Mouse (Mus musculus) kidney, embryonic 14.5 days (tissue): ENCODE measurements at regions not wholly inside any gene's neighbourhood (a gene's known extent, or its start where the extent isn't known, plus 50 kb on each side); places are given as distances from the start of the nearest gene placed in this dataset.

Experiments
- ATAC-seq: fragments of 200-750 bp; cut with Nextera tagmentation; 2 replicates; pipeline ENCODE4 v1.8.0; 2017; ENCODE audit warnings: moderate number of reproducible peaks, mild to moderate bottlenecking, moderate TSS enrichment, moderate library complexity; ENCODE audit not compliant: low FRiP score, low TSS enrichment
- H3K27ac ChIP-seq: fragments of 300-500 bp; sonication (generic); 2 replicates; pipeline ENCODE4 v1.5.1; 2014; ENCODE audit warnings: low read depth, mild to moderate bottlenecking, low read length, moderate library complexity, mixed read lengths
- H3K27me3 ChIP-seq: fragments of 300-500 bp; sonication (generic); 2 replicates; pipeline ENCODE4 v1.6.1; 2014; ENCODE audit warnings: mild to moderate bottlenecking, low read length; ENCODE audit not compliant: control insufficient read depth, insufficient read depth
- H3K36me3 ChIP-seq: fragments of 300-500 bp; sonication (generic); 2 replicates; pipeline ENCODE4 v1.6.1; 2014; ENCODE audit warnings: low read length, mixed read lengths; ENCODE audit not compliant: control insufficient read depth, insufficient read depth
- H3K4me1 ChIP-seq: fragments of 300-500 bp; sonication (generic); 2 replicates; pipeline ENCODE4 v1.6.1; 2014; ENCODE audit warnings: low read length, mixed read lengths; ENCODE audit not compliant: control insufficient read depth, insufficient read depth
- H3K4me2 ChIP-seq: fragments of 300-500 bp; sonication (generic); replicated peaks from 2 replicates; pipeline ENCODE4 v1.6.1; 2014; ENCODE audit warnings: low read depth, mild to moderate bottlenecking, low read length
- H3K4me3 ChIP-seq: fragments of 300-500 bp; sonication (generic); 2 replicates; pipeline ENCODE4 v1.5.1; 2014; ENCODE audit warnings: mild to moderate bottlenecking, low read length
- H3K9ac ChIP-seq: fragments of 300-500 bp; sonication (generic); 2 replicates; pipeline ENCODE4 v1.6.1; 2014; ENCODE audit warnings: low read depth, mild to moderate bottlenecking, low read length, moderate library complexity
- H3K9me3 ChIP-seq: fragments of 300-500 bp; sonication (generic); 2 replicates; pipeline ENCODE4 v1.6.1; 2016; ENCODE audit warnings: low read length; ENCODE audit not compliant: control insufficient read depth
- WGBS: fragments of 180-500 bp; shearing (Covaris S2); extraction: QIAGEN DNeasy Blood & Tissue Kit; methylation state at CpG from one replicate; pipeline ENCODE4 v1.1.7; 2014; 5-methylcytosine and 5-hydroxymethylcytosine counted together

DNA sequence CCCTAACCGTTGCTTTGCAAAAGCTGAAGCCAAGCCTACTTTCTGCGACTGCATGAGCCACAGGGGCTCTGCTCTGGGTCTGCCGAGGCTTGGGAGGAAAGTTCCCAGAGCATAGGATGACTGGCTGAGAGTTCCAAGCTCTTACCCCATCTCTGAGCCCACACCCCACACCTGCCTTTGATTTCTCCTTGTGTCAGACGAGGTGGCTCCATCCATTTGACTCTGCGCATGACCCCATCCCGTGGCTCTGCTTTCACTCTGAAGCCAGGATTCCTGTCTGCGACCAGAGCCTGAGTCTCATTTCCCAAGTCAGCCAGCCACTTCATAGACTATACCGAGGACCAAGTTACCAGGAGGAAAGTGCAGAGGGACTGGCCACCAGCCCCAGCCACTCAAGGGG lies 216.1 kb upstream of the Msx2 start:
- Histone ChIP-seq H3K36me3 (no peaks in the 10 kb centered on the region), H3K27me3 (no peaks in the 10 kb centered on the region), H3K4me3 (peak overlapping the region; percentile 5; the same call in 1 of the 2 replicates), H3K4me2 (peak overlapping the region; percentile 32), H3K9ac (no peak overlapping the region), H3K9me3 (no peaks in the 10 kb centered on the region), H3K4me1 (no peaks in the 10 kb centered on the region), H3K27ac (no peak overlapping the region)
- WGBS, result 33% methylated on average over 8 of the region's 8 CpGs
- no peak for ATAC-seq

- 7% methylated on average over 13 of the region's 13 CpGs for WGBS
- ATAC-seq, result peak; percentile 57; the same call in 1 of the 2 replicates
- Histone ChIP-seq H3K4me1 (no peaks in the 10 kb centered on the region), H3K9me3 (no peaks in the 10 kb centered on the region), H3K4me3 (peak overlapping the region; percentile 5; the same call in 1 of the 2 replicates), H3K36me3 (no peaks in the 10 kb centered on the region), H3K4me2 (peak overlapping the region; percentile 32), H3K27ac (no peak overlapping the region), H3K27me3 (no peaks in the 10 kb centered on the region), H3K9ac (no peak overlapping the region)
Measured at GRCm38 (mm10) chr13:53688489-53688888, 215.6 kb upstream of the Msx2 start.

GRCm38 (mm10) chr13:53684498-53684897 lies 211.6 kb upstream of the Msx2 start:
- H3K4me3 ChIP-seq, result no peak overlapping the region
- no peaks in the 10 kb centered on the region for H3K4me1 ChIP-seq
- no peak overlapping the region for H3K9ac ChIP-seq
- no peaks in the 10 kb centered on the region for H3K36me3 ChIP-seq
- H3K9me3 ChIP-seq, result no peaks in the 10 kb centered on the region
- no peak overlapping the region for H3K27ac ChIP-seq
- 65% methylated on average over 5 of the region's 5 CpGs for WGBS
- H3K27me3 ChIP-seq, result no peaks in the 10 kb centered on the region
- H3K4me2 ChIP-seq, result no peak overlapping the region
- ATAC-seq, result no peak

- Histone ChIP-seq H3K9ac (no peak overlapping the region), H3K9me3 (no peaks in the 10 kb centered on the region), H3K4me3 (no peak overlapping the region), H3K27me3 (0 out of 2 replicates have a peak, but pooled peaks cover 2% of the 10 kb centered on the region), H3K4me1 (no peaks in the 10 kb centered on the region), H3K4me2 (no peak overlapping the region), H3K27ac (no peak overlapping the region), H3K36me3 (no peaks in the 10 kb centered on the region)
- WGBS, result 90% methylated on average over 10 of the region's 10 CpGs
- no peak for ATAC-seq
Measured at GRCm38 (mm10) chr13:53677187-53677586, 204.3 kb upstream of the Msx2 start.

GRCm38 (mm10) chr13:53670361-53670760 lies 197.5 kb upstream of the Msx2 start:
- Histone ChIP-seq H3K27me3 (0 out of 2 replicates have a peak, but pooled peaks cover 4% of the 10 kb centered on the region), H3K9me3 (no peaks in the 10 kb centered on the region; the same call in 1 of the 2 replicates), H3K9ac (no peak overlapping the region), H3K27ac (no peak overlapping the region), H3K4me3 (no peak overlapping the region), H3K36me3 (no peaks in the 10 kb centered on the region), H3K4me2 (no peak overlapping the region), H3K4me1 (no peaks in the 10 kb centered on the region)
- ATAC-seq, result no peak
- 41% methylated on average over 19 of the region's 19 CpGs for WGBS

DNA sequence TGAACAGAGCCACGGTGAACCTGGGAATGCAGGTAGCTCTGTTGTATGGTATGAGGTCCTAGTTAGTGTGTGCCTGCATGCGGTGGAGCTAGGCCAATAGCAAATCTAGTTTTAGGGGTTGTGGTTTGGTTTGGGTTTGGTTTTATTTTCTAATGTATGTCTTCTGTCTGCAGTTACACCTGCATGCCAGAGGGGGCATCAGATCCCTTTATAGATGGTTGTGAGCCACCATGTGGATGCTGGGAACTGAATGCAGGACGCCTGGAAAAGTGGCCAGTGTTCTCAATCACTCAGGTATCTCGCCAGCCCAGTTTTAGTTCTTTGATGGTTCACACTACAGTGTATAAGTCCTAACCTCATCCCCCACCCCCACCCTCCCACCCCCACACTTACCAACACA lies 194.6 kb upstream of the Msx2 start:
- Histone ChIP-seq H3K4me2 (no peak overlapping the region), H3K9ac (no peak overlapping the region), H3K27me3 (0 out of 2 replicates have a peak, but pooled peaks cover 4% of the 10 kb centered on the region), H3K36me3 (no peaks in the 10 kb centered on the region), H3K4me3 (no peak overlapping the region), H3K27ac (no peak overlapping the region), H3K4me1 (no peaks in the 10 kb centered on the region), H3K9me3 (no peaks in the 10 kb centered on the region; the same call in 1 of the 2 replicates)
- WGBS, result 85% methylated on average over 4 of the region's 4 CpGs
- no peak for ATAC-seq

- no peaks in the 10 kb centered on the region for H3K4me1 ChIP-seq
- WGBS, result 96% methylated on average over 2 of the region's 2 CpGs
- ATAC-seq, result no peak
Measured at GRCm38 (mm10) chr13:53665592-53665991, 192.7 kb upstream of the Msx2 start.

GRCm38 (mm10) chr13:53664631-53665230 lies 191.9 kb upstream of the Msx2 start:
- Histone ChIP-seq H3K27ac (no peak overlapping the region), H3K4me2 (no peak overlapping the region), H3K4me1 (no peaks in the 10 kb centered on the region), H3K27me3 (no peaks in the 10 kb centered on the region), H3K9me3 (no peaks in the 10 kb centered on the region; the same call in 1 of the 2 replicates), H3K36me3 (no peaks in the 10 kb centered on the region), H3K9ac (no peak overlapping the region), H3K4me3 (no peak overlapping the region)
- no peak for ATAC-seq
- 88% methylated on average over 7 of the region's 7 CpGs for WGBS

More at GRCm38 (mm10) chr13:53665592-53665991, 192.7 kb upstream of the Msx2 start:
- Histone ChIP-seq H3K36me3 (no peaks in the 10 kb centered on the region), H3K9me3 (no peaks in the 10 kb centered on the region; the same call in 1 of the 2 replicates), H3K27me3 (no peaks in the 10 kb centered on the region), H3K27ac (no peak overlapping the region), H3K4me3 (no peak overlapping the region), H3K4me2 (no peak overlapping the region), H3K9ac (no peak overlapping the region)

GRCm38 (mm10) chr13:53652826-53653225 lies 180.0 kb upstream of the Msx2 start:
- Histone ChIP-seq H3K4me2 (no peak overlapping the region), H3K27me3 (no peaks in the 10 kb centered on the region), H3K4me1 (no peaks in the 10 kb centered on the region), H3K4me3 (no peak overlapping the region), H3K9ac (no peak overlapping the region), H3K27ac (no peak overlapping the region), H3K36me3 (no peaks in the 10 kb centered on the region), H3K9me3 (no peaks in the 10 kb centered on the region)
- no peak for ATAC-seq
- 37% methylated on average over 4 of the region's 4 CpGs for WGBS
